In the genomic region with DNA sequence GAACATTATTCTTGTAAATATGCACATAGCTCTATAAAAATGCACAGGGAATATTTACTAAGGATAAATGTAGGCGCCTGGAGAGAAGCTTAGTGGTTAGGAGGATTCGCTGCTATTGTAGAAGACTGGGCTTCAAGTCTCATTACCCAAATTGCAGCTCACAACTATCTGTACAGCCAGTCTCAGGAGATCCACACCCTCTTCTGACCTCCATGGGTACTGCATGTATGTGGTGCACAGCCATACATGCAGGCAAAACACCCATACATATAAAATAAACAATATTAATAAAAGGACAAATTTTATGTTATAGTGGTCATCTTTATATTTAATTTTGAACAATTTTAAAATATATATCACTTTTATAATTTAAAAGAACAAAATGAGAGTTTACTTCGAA, we compare ENCODE assay signal across 9 mouse cellular contexts. TPM values are rescaled to one million over a fixed set of nuclear protein-coding genes. Genes with fewer than 3 reads are reported as not detected.
A peak's percentile ranks its signal among the peaks of the same experiment; 100 is the strongest.
DNase-seq lines count a peak whose midpoint lies in the region; ATAC-seq lines count a peak whose summit lies in the region.
"Had no signal": no experiment of that assay in that cellular context is flagged by ENCODE, and none has a peak within 500 bp of the region (broad histone marks: within the 10 kb centered on the region; RNA-seq: fewer than 3 reads in every experiment).

No protein-coding gene starts in this region.

- 93% methylated on average over 3 of the region's 3 CpGs for WGBS in kidney, embryonic 15.5 days
- WGBS in embryonic facial prominence, embryonic 14.5 days, result 90% methylated on average over 3 of the region's 3 CpGs
- WGBS in forebrain, embryonic 13.5 days, result 91% methylated on average over 3 of the region's 3 CpGs

- H3K9me3 ChIP-seq in kidney, embryonic 15.5 days (replicated peaks), result no peaks in the 10 kb centered on the region
- H3K9me3 ChIP-seq in embryonic facial prominence, embryonic 14.5 days (ENCODE audit: control insufficient read depth, low read length), result no peaks in the 10 kb centered on the region
- H3K9me3 ChIP-seq in forebrain, embryonic 13.5 days (replicated peaks), result no peaks in the 10 kb centered on the region
- H3K9me3 ChIP-seq: liver, embryonic 13.5 days had no signal

- no peak overlapping the region for H3K4me2 ChIP-seq in kidney, embryonic 15.5 days
- no peak overlapping the region for H3K4me2 ChIP-seq in embryonic facial prominence, embryonic 14.5 days (ENCODE audit: low read depth, low read length)
- H3K4me2 ChIP-seq in forebrain, embryonic 13.5 days, result no peak overlapping the region
- H3K4me2 ChIP-seq: liver, embryonic 13.5 days had no signal

- H3K27ac ChIP-seq in kidney, embryonic 15.5 days, result no peak overlapping the region
- H3K27ac ChIP-seq in embryonic facial prominence, embryonic 14.5 days (replicated peaks; ENCODE audit: low read depth, low read length), result no peak overlapping the region
- no peak overlapping the region for H3K27ac ChIP-seq in forebrain, embryonic 13.5 days
- H3K27ac ChIP-seq: liver, embryonic 13.5 days had no signal

- DNase-seq in kidney, postnatal 14 days, result peak; percentile 17
- peak; percentile 33 for DNase-seq in MN1 (ENCODE audit: low spot score)
- DNase-seq in embryonic facial prominence, embryonic 14.5 days (ENCODE audit: low spot score), result peak; percentile 35
- peak; percentile 48 to 52 for DNase-seq in spleen, postnatal 36 days (ENCODE audit: low spot score in 2 of 2)
- DNase-seq in adrenal gland, postnatal 25 days, result no peak
- DNase-seq in heart, adult 9 months (ENCODE audit: low spot score in 2 of 2), result no peak
- DNase-seq: liver, embryonic 13.5 days had no signal

- H3K9ac ChIP-seq in kidney, embryonic 15.5 days, result no peak overlapping the region
- no peak overlapping the region for H3K9ac ChIP-seq in embryonic facial prominence, embryonic 14.5 days (ENCODE audit: low read depth, low read length)
- no peak overlapping the region for H3K9ac ChIP-seq in forebrain, embryonic 13.5 days
- H3K9ac ChIP-seq: liver, embryonic 13.5 days had no signal

- no peak for ATAC-seq in kidney, embryonic 15.5 days (replicated peaks; ENCODE audit: low FRiP score)
- ATAC-seq in embryonic facial prominence, embryonic 14.5 days (ENCODE audit: low read depth), result no peak
- no peak for ATAC-seq in forebrain, embryonic 13.5 days

- no peak overlapping the region for H3K4me3 ChIP-seq in kidney, embryonic 15.5 days (replicated peaks)
- H3K4me3 ChIP-seq in embryonic facial prominence, embryonic 14.5 days (ENCODE audit: low read depth, low read length), result no peak overlapping the region
- H3K4me3 ChIP-seq in forebrain, embryonic 13.5 days, result no peak overlapping the region
- H3K4me3 ChIP-seq: liver, embryonic 13.5 days had no signal

- H3K4me1 ChIP-seq in kidney, embryonic 15.5 days, result no peaks in the 10 kb centered on the region
- no peaks in the 10 kb centered on the region for H3K4me1 ChIP-seq in embryonic facial prominence, embryonic 14.5 days (ENCODE audit: control insufficient read depth, insufficient read depth, low read length)
- H3K4me1 ChIP-seq in forebrain, embryonic 13.5 days, result no peaks in the 10 kb centered on the region
- H3K4me1 ChIP-seq: liver, embryonic 13.5 days had no signal

- no peaks in the 10 kb centered on the region for H3K27me3 ChIP-seq in kidney, embryonic 15.5 days
- H3K27me3 ChIP-seq in embryonic facial prominence, embryonic 14.5 days (replicated peaks; ENCODE audit: control insufficient read depth, insufficient read depth, low read length), result no peaks in the 10 kb centered on the region
- no peaks in the 10 kb centered on the region for H3K27me3 ChIP-seq in forebrain, embryonic 13.5 days
- H3K27me3 ChIP-seq: liver, embryonic 13.5 days had no signal

- H3K36me3 ChIP-seq in kidney, embryonic 15.5 days, result peaks cover 23% of the 10 kb centered on the region
- H3K36me3 ChIP-seq in embryonic facial prominence, embryonic 14.5 days (ENCODE audit: control insufficient read depth, insufficient read depth, low read length), result peaks cover 32% of the 10 kb centered on the region
- H3K36me3 ChIP-seq in forebrain, embryonic 13.5 days (ENCODE audit: poor library complexity, severe bottlenecking), result peaks cover 26% of the 10 kb centered on the region

RNA-seq across cellular contexts. Expression of gene Sos2, which starts 46.9 kb away (rescaled TPM):
- 8.7 and 9.1 TPM in 2 replicates for polyA plus RNA-seq in kidney, embryonic 15.5 days (2015; fragmentation: Nextera tagmentation; extraction: Ambion mirVana)
- 11.0 and 11.4 TPM in 2 replicates for polyA plus RNA-seq in embryonic facial prominence, embryonic 14.5 days (2014; fragmentation: Nextera tagmentation; extraction: Ambion mirVana)
- total RNA-seq in adrenal gland, postnatal 25 days (2021), result 51.2 and 51.4 TPM in 2 replicates
- 9.9 TPM in 2 replicates for polyA plus RNA-seq in forebrain, embryonic 13.5 days (2015; fragmentation: Nextera tagmentation; extraction: Ambion mirVana)

RNA-seq across cellular contexts. Expression of gene Vcpkmt, which starts 51.9 kb away (rescaled TPM):
- polyA plus RNA-seq in kidney, embryonic 15.5 days (2015; fragmentation: Nextera tagmentation; extraction: Ambion mirVana), result 24.9 and 25.2 TPM in 2 replicates
- polyA plus RNA-seq in embryonic facial prominence, embryonic 14.5 days (2014; fragmentation: Nextera tagmentation; extraction: Ambion mirVana), result 20.9 and 22.9 TPM in 2 replicates
- total RNA-seq in adrenal gland, postnatal 25 days (2021), result 12.1 and 21.3 TPM in 2 replicates
- 26.0 and 26.9 TPM in 2 replicates for polyA plus RNA-seq in forebrain, embryonic 13.5 days (2015; fragmentation: Nextera tagmentation; extraction: Ambion mirVana)

Comparison
In these comparisons a context has a peak if more than half of its experiments do, and no peak if none do; other contexts are left out.
1. DNase-seq: peak in kidney, postnatal 14 days (single experiment), MN1 (single experiment), embryonic facial prominence, embryonic 14.5 days (single experiment) and spleen, postnatal 36 days (2 of 2); none in adrenal gland, postnatal 25 days (single experiment) and heart, adult 9 months (0 of 2).